Mouse (Mus musculus) kidney, adult 2 months (tissue): ENCODE data around the gene Armh3. TPM values are rescaled to one million over a fixed set of nuclear protein-coding genes. Genes with fewer than 3 reads are reported as not detected.

ENCODE experiments used
- DNase-seq: peaks from one replicate; pipeline ENCODE4 v3.0.0; 2021
- H3K27ac ChIP-seq: fragments of 200-500 bp; 2 replicates; pipeline ENCODE4 v1.5.1; 2012; ENCODE audit warnings: low read depth, low read length, control low read depth, inconsistent platforms; ENCODE audit not compliant: insufficient read depth
- H3K27me3 ChIP-seq: fragments of 200-500 bp; replicated peaks from 2 replicates; pipeline ENCODE4 v1.6.1; 2012; ENCODE audit warnings: mild to moderate bottlenecking, moderate library complexity, low read length, inconsistent platforms; ENCODE audit not compliant: control insufficient read depth, insufficient read depth
- H3K36me3 ChIP-seq: fragments of 200-500 bp; 2 replicates; pipeline ENCODE4 v1.6.1; 2012; ENCODE audit warnings: mild to moderate bottlenecking, moderate library complexity, low read length, inconsistent platforms; ENCODE audit not compliant: control insufficient read depth, insufficient read depth
- H3K4me1 ChIP-seq: fragments of 200-500 bp; 2 replicates; pipeline ENCODE4 v1.6.1; 2011; ENCODE audit warnings: low read length; ENCODE audit not compliant: control insufficient read depth, insufficient read depth
- H3K4me3 ChIP-seq: fragments of 200-500 bp; 2 replicates; pipeline ENCODE4 v1.5.1; 2011; ENCODE audit warnings: mild to moderate bottlenecking, low read depth, low read length, control low read depth; ENCODE audit not compliant: insufficient read depth
- CTCF ChIP-seq: fragments of 200-500 bp; conservative IDR thresholded peaks from 2 replicates; pipeline ENCODE4 v1.5.1; 2011; ENCODE audit warnings: low read depth, mild to moderate bottlenecking, control low read depth, low read length, moderate library complexity, mixed read lengths; ENCODE audit not compliant: insufficient read depth, insufficient read length
- POLR2A ChIP-seq: fragments of 200-500 bp; IDR thresholded peaks from one replicate; pipeline ENCODE4 v1.6.1; 2011; ENCODE audit warnings: low read depth, low read length, control low read depth
- WGBS: fragments of 180-500 bp; shearing (Covaris S2); methylation state at CpG from one replicate; pipeline ENCODE4 v1.1.7; 2018; 5-methylcytosine and 5-hydroxymethylcytosine counted together
- polyA plus RNA-seq: library from polyadenylated mRNA; depleted of rRNA; stranded (reverse); fragments of >200 nt; gene quantifications from 2 replicates; pipeline ENCODE4 v1.2.3, GENCODE M21; 2012

Armh3 gene
- polyA plus RNA-seq, 1 experiment: 12.2 TPM

DNA sequence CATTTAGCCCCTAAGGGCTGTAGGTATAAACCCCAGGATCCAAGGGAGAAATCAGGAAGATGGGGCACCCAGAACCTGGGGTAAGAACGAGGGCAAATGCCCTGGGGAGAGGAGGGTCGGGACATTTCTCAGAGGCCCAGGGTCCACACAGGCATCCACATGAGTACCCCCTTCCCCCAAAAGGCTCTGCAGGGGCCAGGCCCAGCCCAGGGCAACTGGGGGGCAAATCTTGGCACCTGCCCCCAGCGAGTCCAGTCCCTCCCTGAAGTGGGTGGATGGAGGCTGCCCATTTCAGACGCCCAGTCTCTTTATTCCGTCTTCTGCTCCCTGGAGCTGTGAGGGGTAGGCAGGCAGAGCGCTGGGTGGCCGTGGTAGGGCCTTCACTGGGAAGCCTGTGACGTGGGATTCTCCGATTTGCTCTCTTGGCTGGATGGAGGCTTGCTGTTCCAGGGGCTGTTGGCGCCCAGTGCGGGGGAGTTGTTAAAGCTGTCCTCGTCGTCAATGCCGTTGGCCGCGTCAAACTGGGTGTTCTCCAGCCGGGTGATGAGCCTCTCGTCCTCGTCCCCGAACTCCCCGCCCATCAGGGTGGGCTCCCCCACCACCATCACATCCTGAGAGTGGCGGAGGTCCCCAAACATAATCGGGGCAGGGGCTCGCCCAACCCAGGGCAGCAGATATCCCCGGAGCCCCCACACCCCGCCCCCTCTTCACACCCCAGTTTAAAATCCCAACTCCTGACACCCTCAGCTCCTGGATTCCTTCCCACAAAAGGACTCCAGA lies 34.6 kb upstream of the Armh3 start:
- 72% methylated on average over 26 of the region's 26 CpGs for WGBS
- peaks cover 8% of the 10 kb centered on the region for H3K36me3 ChIP-seq
- no peak overlapping the region for H3K4me3 ChIP-seq
- no peaks in the 10 kb centered on the region for H3K27me3 ChIP-seq
- no peak overlapping the region for H3K27ac ChIP-seq
- peaks cover 2% of the 10 kb centered on the region; the same call in 1 of the 2 replicates for H3K4me1 ChIP-seq
- no peak for TF ChIP-seq CTCF
- no peak for TF ChIP-seq POLR2A
- DNase-seq: no peak

- no peak for TF ChIP-seq CTCF
- TF ChIP-seq POLR2A: no peak
- Histone ChIP-seq H3K27ac (no peak overlapping the region), H3K36me3 (peaks cover 8% of the 10 kb centered on the region), H3K27me3 (no peaks in the 10 kb centered on the region), H3K4me3 (no peak overlapping the region), H3K4me1 (no peaks in the 10 kb centered on the region)
- 69% methylated on average over 9 of the region's 9 CpGs for WGBS
- DNase-seq: no peak
These were observed 33.6 kb upstream of the Armh3 start for GRCm38 (mm10) chr19:46031689-46032432.

GRCm38 (mm10) chr19:46030196-46030983 lies 32.1 kb upstream of the Armh3 start:
- no peak for TF ChIP-seq CTCF
- no peak for TF ChIP-seq POLR2A
- no peak overlapping the region for H3K27ac ChIP-seq
- no peaks in the 10 kb centered on the region for H3K27me3 ChIP-seq
- peaks cover 8% of the 10 kb centered on the region for H3K36me3 ChIP-seq
- DNase-seq: no peak
- 95% methylated on average over 10 of the region's 10 CpGs for WGBS
- H3K4me1 ChIP-seq: no peaks in the 10 kb centered on the region
- no peak overlapping the region for H3K4me3 ChIP-seq

DNA sequence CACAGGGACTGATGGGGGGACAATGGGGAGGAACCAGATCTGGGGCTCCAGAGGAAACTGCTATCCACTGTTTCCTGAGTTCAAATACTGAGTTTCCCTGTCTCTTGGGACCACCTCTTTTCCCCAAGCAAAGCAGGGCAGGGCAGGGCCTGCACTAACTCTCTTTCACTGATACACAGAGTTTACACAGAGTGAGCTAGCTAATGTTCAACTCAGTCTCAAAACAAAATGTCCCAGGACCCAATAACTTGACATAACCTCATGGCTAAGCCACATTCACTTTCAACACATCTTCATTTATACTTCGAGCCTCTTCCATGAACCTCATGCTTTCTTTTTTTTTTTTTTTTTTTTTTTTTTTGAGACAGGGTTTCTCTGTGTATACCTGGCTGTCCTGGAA lies 31.4 kb upstream of the Armh3 start:
- H3K36me3 ChIP-seq: peaks cover 4% of the 10 kb centered on the region
- no peak overlapping the region for H3K27ac ChIP-seq
- H3K4me1 ChIP-seq: no peaks in the 10 kb centered on the region
- DNase-seq: no peak
- WGBS: 48% methylated on average over 1 of the region's 1 CpGs
- H3K4me3 ChIP-seq: no peak overlapping the region
- no peak for TF ChIP-seq POLR2A
- TF ChIP-seq CTCF: no peak
- no peaks in the 10 kb centered on the region for H3K27me3 ChIP-seq

DNA sequence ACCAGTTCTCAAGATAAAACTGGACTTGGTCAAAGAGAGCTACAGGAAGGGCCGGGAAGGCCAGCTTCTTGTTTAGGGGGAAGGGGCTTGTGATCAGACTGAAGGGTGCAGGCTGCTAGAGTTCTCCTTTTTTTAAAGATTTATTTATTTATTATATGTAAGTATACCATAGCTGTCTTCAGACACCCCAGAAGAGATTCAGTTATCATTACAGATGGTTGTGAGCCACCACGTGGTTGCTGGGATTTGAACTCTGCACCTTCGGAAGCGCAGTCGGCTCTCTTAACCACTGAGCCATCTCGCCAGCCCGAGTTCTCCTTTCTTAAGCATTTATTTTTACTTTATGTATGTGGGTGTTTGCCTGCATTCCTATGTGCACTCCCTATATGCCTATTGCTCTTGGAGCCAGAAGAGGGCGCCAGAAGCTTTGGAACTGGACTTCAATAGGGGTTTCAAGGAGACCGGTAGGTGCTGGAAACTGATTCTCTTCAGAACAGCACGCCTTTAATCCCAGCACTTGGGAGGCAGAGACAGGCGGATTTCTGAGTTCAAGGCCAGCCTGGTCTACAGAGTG lies 30.5 kb upstream of the Armh3 start:
- DNase-seq: no peak
- no peak for TF ChIP-seq POLR2A
- TF ChIP-seq CTCF: peak; percentile 35; the same call in 1 of the 2 replicates
- H3K27ac ChIP-seq: no peak overlapping the region
- H3K36me3 ChIP-seq: peaks cover 4% of the 10 kb centered on the region
- H3K4me3 ChIP-seq: no peak overlapping the region
- no peaks in the 10 kb centered on the region for H3K27me3 ChIP-seq
- 72% methylated on average over 11 of the region's 11 CpGs for WGBS
- no peaks in the 10 kb centered on the region for H3K4me1 ChIP-seq

DNA sequence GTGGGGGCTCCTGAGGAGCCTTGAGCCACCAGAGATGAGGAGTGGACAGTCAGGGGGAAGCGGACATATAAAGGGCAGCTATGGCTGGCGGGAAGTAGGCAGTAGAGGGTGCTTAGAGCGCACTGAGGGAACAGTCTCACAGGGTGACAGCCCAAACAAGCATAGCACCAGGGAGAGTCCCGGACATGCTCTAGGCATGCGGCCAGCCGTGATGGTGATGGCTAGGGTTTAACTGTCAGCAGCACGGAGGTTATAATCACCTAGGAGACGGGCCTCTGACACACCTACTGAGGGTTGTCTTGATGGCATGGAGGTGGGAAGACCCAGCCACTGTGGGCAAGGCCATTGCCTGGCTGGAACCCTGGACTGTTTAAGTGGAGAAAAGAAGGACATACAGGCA lies 28.3 kb upstream of the Armh3 start:
- no peak for TF ChIP-seq CTCF
- TF ChIP-seq POLR2A: no peak
- H3K4me1 ChIP-seq: no peaks in the 10 kb centered on the region
- H3K27me3 ChIP-seq: no peaks in the 10 kb centered on the region
- H3K36me3 ChIP-seq: no peaks in the 10 kb centered on the region
- H3K27ac ChIP-seq: no peak overlapping the region
- no peak overlapping the region for H3K4me3 ChIP-seq
- WGBS: 40% methylated on average over 8 of the region's 8 CpGs
- no peak for DNase-seq
